Mouse (Mus musculus) gastrocnemius, postnatal 10 days (tissue): ENCODE measurements around the gene Kcnh4. TPM values are rescaled to one million over a fixed set of nuclear protein-coding genes. Genes with fewer than 3 reads are reported as not detected.
A peak's percentile ranks its signal among the peaks of the same experiment; 100 is the strongest.

Experiments
- DNase-seq: peaks from one replicate; pipeline ENCODE4 v3.0.0; 2021; ENCODE audit warnings: mixed read lengths
- total RNA-seq, 2 experiments: library from RNA; stranded (reverse); gene quantifications; 2 replicates each; pipeline ENCODE4 v1.2.3; 2021

The Kcnh4 gene
- total RNA-seq, 2 experiments from 2014 or later, result not detected

- no peak for DNase-seq
Measured at GRCm38 (mm10) chr11:100709201-100709810, 50.4 kb downstream of the Kcnh4 start.

DNA sequence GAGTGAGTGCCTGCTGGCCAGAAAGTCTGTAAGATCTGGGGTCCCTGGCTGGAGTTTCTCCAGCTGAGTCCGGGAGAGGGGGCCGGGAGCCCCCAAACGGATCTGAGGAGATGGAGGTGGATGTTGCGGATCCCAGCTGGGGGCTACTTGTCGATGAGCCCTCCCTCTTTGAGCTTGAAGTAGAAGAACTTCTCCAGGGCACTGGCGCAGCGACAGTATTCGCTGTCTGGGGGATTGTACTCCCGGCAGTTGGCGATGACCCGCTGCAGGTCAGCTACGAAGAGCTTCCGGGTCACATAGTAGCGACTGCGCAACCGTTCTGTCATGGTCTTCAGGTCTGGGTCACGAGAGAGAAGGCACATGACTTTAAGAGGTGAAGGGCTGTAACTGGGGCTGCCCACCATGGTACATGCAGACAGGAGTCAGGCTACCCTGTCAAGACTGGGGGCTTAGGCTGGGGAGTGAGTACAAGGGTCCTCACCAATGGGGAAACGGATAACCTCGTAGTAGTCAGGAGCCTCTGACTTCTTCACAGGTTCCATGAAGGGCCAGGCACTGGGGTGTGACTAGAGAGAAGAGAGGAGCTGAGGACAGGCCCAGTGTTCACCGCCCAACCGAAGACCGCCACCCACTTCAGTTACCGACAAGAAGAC lies 54.5 kb downstream of the Kcnh4 start:
- DNase-seq, result no peak

DNA sequence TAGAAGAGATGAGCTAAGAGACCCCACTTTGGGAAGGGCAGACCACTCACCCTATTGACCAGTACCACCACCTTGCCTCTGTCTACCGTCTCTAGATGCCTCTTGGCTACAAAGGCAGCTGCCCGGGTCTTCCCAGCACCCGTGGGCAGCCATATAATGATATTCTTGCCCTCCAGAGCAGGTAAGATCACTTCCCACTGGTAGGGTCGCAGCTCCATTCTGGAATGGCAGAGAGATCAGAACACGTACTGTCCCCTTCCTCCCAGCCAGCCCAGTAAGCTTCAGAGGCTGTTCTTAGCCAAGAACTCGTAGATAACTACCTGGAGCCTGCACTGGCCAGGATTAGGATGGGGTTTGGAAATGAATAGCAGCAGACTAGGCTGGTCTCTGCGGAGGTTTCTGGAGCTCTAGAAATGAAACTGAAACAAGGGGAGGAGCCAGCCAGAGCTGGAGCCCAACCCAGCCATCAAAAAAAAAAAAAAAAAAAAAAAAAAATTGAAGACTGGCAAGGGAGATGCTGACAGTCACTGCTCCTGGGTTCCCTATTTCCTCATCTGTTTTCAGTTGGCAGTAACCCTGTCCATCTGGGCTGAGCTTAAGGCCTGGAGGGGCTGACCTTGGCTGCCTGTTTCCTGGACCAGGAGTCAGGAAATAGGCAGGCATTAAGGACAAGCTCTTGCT lies 55.8 kb downstream of the Kcnh4 start, which contains the start of gene Dhx58:
Gene Dhx58, minus strand, starts transcription at position 421 of the 681 bp plus-strand sequence.
- no peak for DNase-seq

DNA sequence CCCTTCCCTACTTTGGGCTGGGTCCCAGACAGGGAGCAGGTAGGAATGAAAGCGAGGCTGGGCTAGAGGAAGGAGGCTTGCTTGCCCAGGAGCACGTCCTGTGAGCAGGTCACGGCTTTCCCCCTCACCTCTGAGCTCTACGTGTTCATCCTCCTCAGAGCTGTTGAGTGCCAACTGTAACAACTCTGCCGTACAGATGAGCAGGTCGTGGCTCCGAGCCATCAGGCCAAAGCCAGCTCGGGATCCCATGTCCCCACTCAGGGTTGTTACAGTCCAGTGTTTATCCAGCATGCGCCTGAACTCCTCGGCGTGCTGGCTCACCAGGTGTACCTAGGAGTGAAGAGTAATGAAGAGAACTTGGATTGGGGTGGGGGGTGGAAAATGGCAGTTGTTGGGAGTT lies 56.4 kb downstream of the Kcnh4 start:
- no peak for DNase-seq

- DNase-seq, result no peak
Measured at GRCm38 (mm10) chr11:100702906-100703305, 56.8 kb downstream of the Kcnh4 start.

DNA sequence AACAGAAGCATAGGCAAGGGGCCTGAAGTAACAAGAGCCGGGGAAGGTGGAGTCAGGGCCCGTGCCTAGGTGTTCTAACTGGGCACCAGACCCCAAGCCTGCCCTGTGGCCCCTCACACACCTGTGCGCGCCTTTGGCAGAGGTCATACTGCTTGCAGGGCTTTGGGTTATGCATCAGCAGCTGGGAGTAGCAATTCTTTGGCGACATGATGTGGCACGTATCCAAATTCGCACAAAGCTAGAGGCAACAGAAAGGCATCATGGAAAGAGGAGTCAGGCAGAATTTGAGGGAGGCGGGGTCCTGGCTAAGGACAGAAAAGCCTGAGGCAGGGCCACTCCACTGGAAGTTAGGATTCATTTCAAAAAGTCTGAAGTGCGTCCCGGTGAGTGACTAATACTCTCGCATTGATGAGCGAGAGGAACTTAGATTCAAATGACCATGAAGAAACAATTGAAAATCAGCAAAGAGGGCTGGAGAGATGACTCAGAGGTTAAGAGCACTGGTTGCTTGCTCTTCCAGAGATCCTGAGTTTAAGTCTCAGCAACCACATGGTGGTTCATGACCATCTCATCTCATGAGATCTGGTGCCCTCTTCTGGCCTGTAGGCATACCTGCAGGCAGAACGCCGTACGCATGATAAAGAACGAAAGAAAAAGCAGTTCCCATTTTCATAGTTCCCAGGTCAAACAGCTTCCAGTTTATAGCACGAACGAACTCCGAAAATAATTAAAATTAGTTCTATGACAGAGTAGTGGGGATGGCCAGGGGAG lies 57.5 kb downstream of the Kcnh4 start:
- peak; percentile 57 for DNase-seq

DNA sequence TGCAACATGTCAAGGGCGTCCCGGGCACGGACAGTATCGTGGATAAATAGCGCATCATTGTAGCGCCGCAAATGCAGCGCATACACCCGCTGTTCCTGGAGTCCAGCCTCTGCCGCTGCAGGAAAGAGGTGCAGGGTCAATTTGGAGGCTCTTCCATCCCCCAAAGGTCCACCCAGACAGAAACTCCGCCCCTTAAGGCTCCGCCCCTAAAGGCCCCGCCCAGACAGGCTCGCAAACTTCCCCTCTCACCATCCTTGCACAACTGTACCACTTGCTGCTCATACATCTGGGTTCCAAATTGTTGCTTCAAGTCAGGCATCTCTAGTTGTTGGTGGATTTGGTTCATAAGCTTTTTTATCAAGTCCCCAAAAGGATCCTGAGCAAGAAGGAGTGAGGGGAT lies 58.4 kb downstream of the Kcnh4 start:
- peak; percentile 59 for DNase-seq

GRCm38 (mm10) chr11:100700710-100701109 lies 59.0 kb downstream of the Kcnh4 start:
- DNase-seq, result no peak

- DNase-seq, result no peak
Measured at GRCm38 (mm10) chr11:100697921-100698320, 61.8 kb downstream of the Kcnh4 start.

DNA sequence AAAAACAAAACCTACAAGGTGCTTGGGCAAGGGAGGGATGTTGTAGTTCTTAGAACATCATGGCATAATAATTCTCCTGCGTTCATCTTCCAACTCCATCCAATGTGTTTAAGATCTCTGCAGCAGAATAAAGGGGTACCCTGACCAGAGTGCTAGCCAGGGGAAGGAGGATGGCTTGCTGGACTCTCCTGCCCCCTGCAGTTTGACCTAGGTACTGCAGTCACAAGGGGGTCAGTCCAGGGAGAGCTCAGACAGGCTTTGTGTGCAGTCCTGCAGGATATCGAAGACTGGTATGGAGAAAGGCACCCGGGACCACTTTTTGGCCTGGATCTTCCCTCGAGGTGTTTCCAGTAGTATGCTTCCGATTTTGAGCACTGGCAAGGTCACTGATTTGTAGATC lies 64.8 kb downstream of the Kcnh4 start:
- peak; percentile 86 for DNase-seq

DNA sequence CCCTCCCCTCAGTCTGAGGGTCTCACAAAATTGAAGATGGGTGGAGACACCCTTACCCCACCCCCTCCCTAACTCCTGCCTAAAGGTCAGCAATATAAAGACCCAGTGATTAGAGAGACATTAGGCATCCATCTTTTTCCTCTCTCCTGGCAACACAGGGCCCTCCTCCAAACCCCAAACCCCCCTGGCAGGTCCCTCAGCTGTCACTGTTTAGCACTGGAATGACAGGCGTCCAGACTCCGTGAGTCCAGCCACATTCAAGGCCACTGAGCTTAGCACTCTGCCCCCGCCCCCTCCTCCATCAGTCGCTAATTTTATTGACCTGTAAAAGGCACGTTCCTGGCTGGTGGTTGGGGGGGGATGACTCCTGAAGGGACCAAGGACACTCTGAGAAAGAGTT lies 66.6 kb downstream of the Kcnh4 start:
- DNase-seq, result no peak

DNA sequence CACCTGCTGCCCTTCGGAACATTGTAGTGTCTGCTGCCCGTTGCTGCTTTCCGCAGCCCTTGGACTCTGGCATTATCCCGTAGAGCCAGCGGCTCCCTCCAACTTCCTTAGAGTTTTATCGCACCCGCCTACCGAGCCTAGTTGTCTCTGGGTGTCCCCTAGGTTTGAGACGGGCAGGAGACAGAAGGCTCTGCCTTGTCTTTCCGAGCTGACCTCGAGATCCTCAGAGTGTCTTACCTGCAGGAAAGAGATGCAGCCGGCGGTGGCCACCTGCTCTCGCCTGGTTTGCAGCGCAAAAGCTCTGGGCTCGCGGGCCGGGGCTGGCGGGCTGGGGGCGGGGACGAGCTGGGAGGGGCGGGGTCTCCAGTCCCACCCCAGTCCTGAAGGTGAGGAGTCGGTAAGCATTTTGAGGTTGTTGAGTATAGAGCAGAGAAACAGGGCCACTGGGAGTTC lies 67.6 kb downstream of the Kcnh4 start, which contains the start of gene Zfp385c:
Gene Zfp385c, minus strand, starts transcription at position 292 of the 453 bp plus-strand sequence.
- no peak for DNase-seq

DNA sequence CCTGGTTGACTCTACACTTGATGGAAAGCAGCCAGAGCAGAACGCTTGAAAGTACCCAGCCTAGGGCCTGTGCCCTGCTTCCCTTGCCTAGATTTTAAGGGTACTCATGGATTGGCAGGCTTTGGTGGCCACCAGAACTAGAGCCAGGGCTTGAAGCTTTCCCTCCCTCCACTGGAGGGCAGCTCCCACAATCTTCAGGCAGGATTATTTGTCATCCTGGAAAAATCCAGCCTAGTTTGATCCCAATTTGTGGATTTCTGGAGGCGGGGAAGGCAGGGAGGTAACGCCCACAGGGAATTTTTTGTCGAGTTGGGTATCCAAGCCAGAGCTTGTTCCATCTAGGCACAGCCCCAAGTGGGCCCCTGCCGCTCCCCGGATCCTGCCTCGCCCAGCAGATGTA lies 69.4 kb downstream of the Kcnh4 start:
- no peak for DNase-seq

Other genes starting within 250 kb of the Kcnh4 start
- gene Acly, start 231.9 kb downstream of the Kcnh4 start, total RNA-seq, result 10 to 100 TPM; 26.6 to 34.6 TPM
- gene Ttc25, start 214.3 kb downstream of the Kcnh4 start, total RNA-seq, result under 1 TPM; 0.14 to 0.16 TPM
- gene Cnp, start 185.0 kb downstream of the Kcnh4 start, total RNA-seq, result 10 to 100 TPM; 26.0 to 33.6 TPM
- gene Nkiras2, start 140.7 kb downstream of the Kcnh4 start, total RNA-seq, result 10 to 100 TPM; 29.1 to 30.1 TPM
- gene Dnajc7, start 139.8 kb downstream of the Kcnh4 start, total RNA-seq, result 100 to 1,000 TPM; 191 to 195 TPM
- 1 to 10 TPM in 1 of 2 experiments, under 1 TPM in 1; 0.70 to 1.1 TPM for gene Zfp385c, start 67.5 kb downstream of the Kcnh4 start, total RNA-seq
- under 1 TPM; 0.45 to 0.52 TPM for gene Dhx58, start 55.7 kb downstream of the Kcnh4 start, total RNA-seq
- 10 to 100 TPM; 13.4 to 18.4 TPM for gene Kat2a, start 47.5 kb downstream of the Kcnh4 start, total RNA-seq
- not detected for gene Hspb9, start 46.1 kb downstream of the Kcnh4 start, total RNA-seq
- 10 to 100 TPM; 63.0 to 64.7 TPM for gene Rab5c, start 21.7 kb downstream of the Kcnh4 start, total RNA-seq
- not detected for gene Hcrt, start 3.0 kb upstream of the Kcnh4 start, total RNA-seq
- gene Ghdc, start 11.0 kb upstream of the Kcnh4 start, total RNA-seq, result 1 to 10 TPM; 7.7 to 8.4 TPM
- 100 to 1,000 TPM; 107 to 114 TPM for gene Stat5b, start 90.8 kb upstream of the Kcnh4 start, total RNA-seq
- gene Stat5a, start 99.4 kb upstream of the Kcnh4 start, total RNA-seq, result 10 to 100 TPM; 29.6 to 32.7 TPM
- 10 to 100 TPM; 49.1 to 56.7 TPM for gene Stat3, start 179.6 kb upstream of the Kcnh4 start, total RNA-seq
- 100 to 1,000 TPM; 279 to 309 TPM for gene Cavin1, start 210.9 kb upstream of the Kcnh4 start, total RNA-seq
- 10 to 100 TPM; 52.9 to 59.9 TPM for gene Atp6v0a1, start 249.5 kb upstream of the Kcnh4 start, total RNA-seq